Mouse (Mus musculus): ENCODE results near the gene Selenoo. TPM values are rescaled to one million over a fixed set of nuclear protein-coding genes. Genes with fewer than 3 reads are reported as not detected.

The Selenoo gene
- polyA plus RNA-seq, 1 experiment from 2014 or later = 14.3 TPM

- no peaks in the 10 kb centered on the region for H3K9me3 ChIP-seq (ENCODE audit: control insufficient read depth, low read length)
- ATAC-seq (ENCODE audit: low FRiP score, low TSS enrichment) (no peak), DNase-seq (ENCODE audit: low spot score) (no peak)
- H3K4me2 ChIP-seq (replicated peaks; ENCODE audit: low read depth) = no peak overlapping the region
- TF ChIP-seq CTCF (IDR thresholded peaks at IDR 0.05; ENCODE audit: low read depth) (no peak), EP300 (optimal IDR thresholded peaks at IDR 0.05) (no peak)
- no peaks in the 10 kb centered on the region for H3K27me3 ChIP-seq (ENCODE audit: control insufficient read depth, insufficient read depth, low read length)
- H3K27ac ChIP-seq (replicated peaks) = no peak overlapping the region
- 100% methylated on average over 1 of the region's 1 CpGs for WGBS
- H3K36me3 ChIP-seq (ENCODE audit: control insufficient read depth, insufficient read depth, low read length) = peaks cover 26% of the 10 kb centered on the region
- H3K9ac ChIP-seq (ENCODE audit: low read length) = no peak overlapping the region
- no peak overlapping the region for H3K4me3 ChIP-seq (ENCODE audit: low read depth, low read length)
- H3K4me1 ChIP-seq (replicated peaks; ENCODE audit: control insufficient read depth, insufficient read depth) = no peaks in the 10 kb centered on the region
Observed at GRCm38 (mm10) chr15:89083906-89084305, 5.0 kb upstream of the Selenoo start.

DNA sequence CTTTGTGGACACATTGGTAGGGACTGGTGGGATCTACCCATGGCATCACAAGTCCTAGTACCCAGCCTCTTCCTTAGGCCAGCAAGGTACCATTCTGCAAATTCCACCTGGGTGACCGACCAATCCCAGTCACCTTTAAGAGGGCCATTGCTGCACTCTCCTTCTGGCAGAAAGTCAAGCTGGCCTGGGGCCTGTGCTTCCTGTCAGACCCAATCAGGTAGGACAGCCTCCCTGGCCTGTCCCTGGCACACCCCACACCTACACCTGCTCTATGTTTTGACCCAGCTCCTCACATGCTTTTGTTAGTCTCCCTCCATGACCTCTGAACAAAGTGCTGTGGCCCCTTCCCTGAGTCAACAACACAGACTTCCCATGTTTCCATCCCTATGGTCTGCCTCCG, 4.1 kb upstream of the Selenoo start:
- Histone ChIP-seq H3K9ac (ENCODE audit: low read length) (no peak overlapping the region), H3K4me1 (replicated peaks; ENCODE audit: control insufficient read depth, insufficient read depth) (no peaks in the 10 kb centered on the region; the same call in 1 of the 2 replicates), H3K36me3 (ENCODE audit: control insufficient read depth, insufficient read depth, low read length) (peaks cover 26% of the 10 kb centered on the region), H3K4me2 (replicated peaks; ENCODE audit: low read depth) (no peak overlapping the region), H3K4me3 (ENCODE audit: low read depth, low read length) (no peak overlapping the region), H3K27ac (replicated peaks) (no peak overlapping the region), H3K9me3 (ENCODE audit: control insufficient read depth, low read length) (no peaks in the 10 kb centered on the region), H3K27me3 (ENCODE audit: control insufficient read depth, insufficient read depth, low read length) (no peaks in the 10 kb centered on the region)
- TF ChIP-seq CTCF (IDR thresholded peaks at IDR 0.05; ENCODE audit: low read depth) (no peak), EP300 (optimal IDR thresholded peaks at IDR 0.05) (no peak)
- 79% methylated on average over 2 of the region's 2 CpGs for WGBS
- ATAC-seq (ENCODE audit: low FRiP score, low TSS enrichment) (no peak), DNase-seq (ENCODE audit: low spot score) (no peak)

DNA sequence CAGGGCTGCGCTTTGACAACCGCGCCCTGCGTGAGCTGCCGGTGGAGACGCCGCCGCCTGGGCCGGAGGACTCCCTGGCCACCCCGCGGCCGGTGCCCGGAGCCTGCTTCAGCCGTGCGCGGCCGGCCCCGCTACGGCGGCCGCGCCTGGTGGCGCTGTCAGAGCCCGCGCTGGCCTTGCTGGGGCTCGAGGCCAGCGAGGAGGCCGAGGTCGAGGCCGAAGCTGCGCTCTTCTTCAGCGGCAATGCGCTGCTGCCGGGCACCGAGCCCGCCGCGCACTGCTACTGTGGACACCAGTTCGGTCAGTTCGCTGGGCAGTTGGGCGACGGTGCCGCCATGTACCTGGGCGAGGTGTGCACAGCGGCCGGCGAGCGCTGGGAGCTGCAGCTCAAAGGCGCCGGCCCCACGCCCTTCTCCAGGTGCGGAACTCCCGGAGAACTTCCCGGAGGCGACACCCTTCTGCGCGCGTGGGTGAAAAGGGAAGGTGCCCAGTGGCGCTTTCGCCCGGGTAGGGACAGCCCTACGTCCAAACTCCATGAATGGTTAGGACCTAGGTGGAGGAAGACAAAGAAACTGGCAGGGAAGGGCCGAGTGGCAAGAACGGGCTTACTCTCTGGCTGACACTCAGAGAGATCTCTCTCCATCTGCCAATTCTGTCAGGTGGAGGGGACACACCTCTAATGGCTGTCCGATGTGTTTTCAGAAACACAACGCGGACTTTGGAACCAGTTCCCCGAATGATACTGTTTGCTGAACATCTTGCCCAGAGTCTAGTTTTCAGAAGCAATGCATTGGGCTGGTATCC, 566 bp downstream of the Selenoo start:
- Histone ChIP-seq H3K4me1 (replicated peaks; ENCODE audit: control insufficient read depth, insufficient read depth) (no peaks in the 10 kb centered on the region; the same call in 1 of the 2 replicates), H3K9ac (ENCODE audit: low read length) (peak overlapping the region; percentile 96), H3K9me3 (ENCODE audit: control insufficient read depth, low read length) (no peaks in the 10 kb centered on the region), H3K27ac (replicated peaks) (peak overlapping the region; percentile 94), H3K27me3 (ENCODE audit: control insufficient read depth, insufficient read depth, low read length) (no peaks in the 10 kb centered on the region), H3K36me3 (ENCODE audit: control insufficient read depth, insufficient read depth, low read length) (peaks cover 27% of the 10 kb centered on the region), H3K4me3 (ENCODE audit: low read depth, low read length) (peak overlapping the region; percentile 93), H3K4me2 (replicated peaks; ENCODE audit: low read depth) (peak overlapping the region; percentile 96)
- 3% methylated on average over 45 of the region's 68 CpGs for WGBS
- peak; percentile 77 for DNase-seq (ENCODE audit: low spot score)
- peak; percentile 56 for ATAC-seq (ENCODE audit: low FRiP score, low TSS enrichment)
- no peak for TF ChIP-seq EP300 (optimal IDR thresholded peaks at IDR 0.05)
- TF ChIP-seq CTCF (IDR thresholded peaks at IDR 0.05; ENCODE audit: low read depth) = no peak; the same call in 1 of the 2 replicates

GRCm38 (mm10) chr15:89090662-89091061, 1.8 kb downstream of the Selenoo start:
- Histone ChIP-seq H3K9ac (ENCODE audit: low read length) (no peak overlapping the region), H3K9me3 (ENCODE audit: control insufficient read depth, low read length) (no peaks in the 10 kb centered on the region), H3K27ac (replicated peaks) (no peak overlapping the region), H3K4me1 (replicated peaks; ENCODE audit: control insufficient read depth, insufficient read depth) (no peaks in the 10 kb centered on the region; the same call in 1 of the 2 replicates), H3K27me3 (ENCODE audit: control insufficient read depth, insufficient read depth, low read length) (no peaks in the 10 kb centered on the region), H3K36me3 (ENCODE audit: control insufficient read depth, insufficient read depth, low read length) (peaks cover 26% of the 10 kb centered on the region), H3K4me3 (ENCODE audit: low read depth, low read length) (no peak overlapping the region), H3K4me2 (replicated peaks; ENCODE audit: low read depth) (no peak overlapping the region)
- no peak for ATAC-seq (ENCODE audit: low FRiP score, low TSS enrichment)
- DNase-seq (ENCODE audit: low spot score) = no peak
- WGBS = 83% methylated on average over 4 of the region's 4 CpGs
- TF ChIP-seq CTCF (IDR thresholded peaks at IDR 0.05; ENCODE audit: low read depth) (no peak), EP300 (optimal IDR thresholded peaks at IDR 0.05) (no peak)

DNA sequence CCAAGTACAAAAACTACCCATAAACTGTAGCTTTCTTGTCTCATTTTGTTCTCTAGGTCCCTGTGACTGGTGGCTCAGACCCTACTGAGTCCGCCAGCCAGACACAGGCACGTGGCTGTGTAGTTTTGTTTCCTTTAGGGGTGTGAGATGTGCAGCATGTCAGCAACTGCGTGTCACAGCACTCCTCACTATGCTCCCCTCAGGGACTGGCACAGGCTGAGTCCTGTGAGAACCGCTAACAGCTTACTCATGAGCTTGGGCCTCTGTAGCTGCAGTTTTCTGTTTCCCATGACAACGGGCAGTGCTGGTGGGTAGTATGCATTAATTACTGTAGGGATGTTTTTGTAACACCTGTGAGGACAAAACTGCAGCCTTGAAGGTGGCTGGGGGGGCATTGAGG, 3.3 kb downstream of the Selenoo start:
- Histone ChIP-seq H3K4me1 (replicated peaks; ENCODE audit: control insufficient read depth, insufficient read depth) (no peaks in the 10 kb centered on the region; the same call in 1 of the 2 replicates), H3K27ac (replicated peaks) (no peak overlapping the region), H3K27me3 (ENCODE audit: control insufficient read depth, insufficient read depth, low read length) (no peaks in the 10 kb centered on the region), H3K4me3 (ENCODE audit: low read depth, low read length) (no peak overlapping the region), H3K4me2 (replicated peaks; ENCODE audit: low read depth) (no peak overlapping the region), H3K36me3 (ENCODE audit: control insufficient read depth, insufficient read depth, low read length) (peaks cover 30% of the 10 kb centered on the region), H3K9me3 (ENCODE audit: control insufficient read depth, low read length) (no peaks in the 10 kb centered on the region), H3K9ac (ENCODE audit: low read length) (no peak overlapping the region)
- 76% methylated on average over 5 of the region's 5 CpGs for WGBS
- ATAC-seq (ENCODE audit: low FRiP score, low TSS enrichment) (no peak), DNase-seq (ENCODE audit: low spot score) (no peak)
- no peak for TF ChIP-seq EP300 (optimal IDR thresholded peaks at IDR 0.05)
- TF ChIP-seq CTCF (IDR thresholded peaks at IDR 0.05; ENCODE audit: low read depth) = no peak

- WGBS = 89% methylated on average over 5 of the region's 5 CpGs
- no peak overlapping the region for H3K9ac ChIP-seq (ENCODE audit: low read length)
- H3K4me3 ChIP-seq (ENCODE audit: low read depth, low read length) = no peak overlapping the region
- no peak overlapping the region for H3K4me2 ChIP-seq (replicated peaks; ENCODE audit: low read depth)
- TF ChIP-seq EP300 (optimal IDR thresholded peaks at IDR 0.05) = no peak
- TF ChIP-seq CTCF (IDR thresholded peaks at IDR 0.05; ENCODE audit: low read depth) = no peak
- no peaks in the 10 kb centered on the region for H3K27me3 ChIP-seq (ENCODE audit: control insufficient read depth, insufficient read depth, low read length)
- H3K9me3 ChIP-seq (ENCODE audit: control insufficient read depth, low read length) = no peaks in the 10 kb centered on the region
- H3K4me1 ChIP-seq (replicated peaks; ENCODE audit: control insufficient read depth, insufficient read depth) = no peaks in the 10 kb centered on the region
- ATAC-seq (ENCODE audit: low FRiP score, low TSS enrichment) (no peak), DNase-seq (ENCODE audit: low spot score) (no peak)
- peaks cover 59% of the 10 kb centered on the region for H3K36me3 ChIP-seq (ENCODE audit: control insufficient read depth, insufficient read depth, low read length)
- no peak overlapping the region for H3K27ac ChIP-seq (replicated peaks)
Observed at GRCm38 (mm10) chr15:89097450-89097849, 8.6 kb downstream of the Selenoo start.

All from stomach, postnatal 0 days (tissue).